Mouse (Mus musculus) CD4-positive helper T cell, adult 2 months (primary cell): ENCODE results near the gene Celf5.

ENCODE experiments used
- DNase-seq: peaks from one replicate; pipeline ENCODE4 v3.0.0-alpha.2; 2012; ENCODE audit warnings: low read depth, missing footprints, low spot score

The Celf5 gene

DNA sequence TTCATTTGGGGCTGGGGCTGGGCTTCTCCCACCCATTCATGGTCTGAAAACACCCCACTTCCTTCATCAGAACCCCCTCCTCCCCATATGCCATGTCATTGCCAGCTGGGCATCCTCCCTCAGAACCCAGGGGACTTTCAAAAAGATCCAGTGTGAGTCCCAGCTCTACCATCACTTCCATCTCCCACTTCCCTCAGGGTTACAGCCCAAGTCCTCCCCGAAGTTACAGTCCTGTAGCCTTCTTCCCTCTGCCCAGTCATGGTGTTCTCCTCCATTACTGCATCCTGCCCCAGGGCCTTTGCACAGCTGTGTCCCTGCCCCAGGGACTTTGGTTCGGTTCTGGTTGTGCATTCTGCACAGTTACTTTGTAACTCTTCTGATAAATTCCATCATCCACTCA, 28.4 kb downstream of the Celf5 start:
- DNase-seq: no peak

DNA sequence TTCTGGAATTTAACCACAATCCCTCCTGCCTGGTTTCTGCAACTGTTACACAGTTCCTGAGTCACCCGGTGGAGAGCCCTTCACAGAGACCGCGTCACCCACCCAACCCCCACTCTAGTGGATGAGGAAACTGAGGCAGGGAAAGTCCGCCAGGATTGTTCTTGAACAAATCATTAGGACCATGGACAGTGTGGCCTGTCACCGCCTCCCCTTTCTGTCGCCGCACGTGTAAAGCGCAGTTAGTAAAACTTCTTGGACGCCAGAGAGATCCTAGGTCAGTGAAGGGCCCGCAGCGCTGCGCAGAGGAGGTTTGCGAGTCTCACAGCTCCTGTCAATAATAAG, 29.6 kb downstream of the Celf5 start:
- DNase-seq: no peak

DNA sequence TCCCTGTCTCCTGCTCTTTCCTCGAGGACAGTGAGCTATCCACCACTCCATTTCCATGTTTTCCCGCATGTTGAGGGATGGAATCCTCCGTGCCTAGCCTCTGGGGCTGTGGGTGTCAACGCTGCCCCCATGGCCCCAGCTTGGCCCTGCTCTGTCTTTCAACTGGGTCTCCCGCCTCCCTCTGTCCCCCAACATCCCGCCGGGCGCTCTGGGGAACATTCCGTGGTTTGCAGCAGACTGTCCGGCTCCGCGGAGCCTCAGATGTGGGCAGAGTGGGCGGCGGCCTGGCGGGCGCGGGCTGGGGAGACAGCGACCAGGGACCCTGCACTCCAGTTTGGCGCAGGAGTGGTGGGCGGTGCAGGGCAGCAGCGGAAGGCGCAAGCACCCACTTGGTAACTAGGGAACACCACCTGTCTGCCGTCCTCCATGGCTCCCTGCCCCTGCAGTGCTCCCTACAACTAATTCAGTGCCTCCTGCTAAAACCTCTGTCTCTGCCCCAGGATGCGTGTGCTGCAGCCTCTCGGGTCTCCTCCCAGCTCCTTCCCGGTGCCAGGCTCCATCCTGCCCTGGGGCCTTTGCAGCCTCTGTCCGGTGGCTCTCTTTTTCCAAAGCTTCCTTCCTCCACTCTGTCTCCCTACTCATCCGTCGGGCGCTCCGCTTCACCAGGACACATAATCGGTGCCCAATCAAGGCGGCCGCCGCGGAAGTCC, 30.1 kb downstream of the Celf5 start:
- DNase-seq: no peak

DNA sequence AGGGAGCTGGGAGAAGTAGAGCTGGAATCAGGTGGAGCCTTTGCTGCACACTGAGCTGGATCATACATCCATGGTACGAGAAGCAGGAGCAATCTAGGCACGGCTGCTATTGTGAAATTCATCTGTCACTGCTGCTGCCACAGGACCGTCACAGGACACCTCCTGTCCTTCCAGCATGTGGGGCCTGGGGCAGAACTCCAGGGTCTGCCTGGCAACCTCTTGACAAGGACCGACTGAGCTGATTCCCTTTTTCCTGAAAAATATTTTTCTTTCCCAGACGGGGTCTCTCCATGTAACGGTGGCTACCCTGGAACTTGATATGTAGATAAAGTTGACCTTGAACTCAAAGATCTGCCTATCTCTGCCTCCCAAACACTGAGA, 31.2 kb downstream of the Celf5 start:
- DNase-seq: no peak

DNA sequence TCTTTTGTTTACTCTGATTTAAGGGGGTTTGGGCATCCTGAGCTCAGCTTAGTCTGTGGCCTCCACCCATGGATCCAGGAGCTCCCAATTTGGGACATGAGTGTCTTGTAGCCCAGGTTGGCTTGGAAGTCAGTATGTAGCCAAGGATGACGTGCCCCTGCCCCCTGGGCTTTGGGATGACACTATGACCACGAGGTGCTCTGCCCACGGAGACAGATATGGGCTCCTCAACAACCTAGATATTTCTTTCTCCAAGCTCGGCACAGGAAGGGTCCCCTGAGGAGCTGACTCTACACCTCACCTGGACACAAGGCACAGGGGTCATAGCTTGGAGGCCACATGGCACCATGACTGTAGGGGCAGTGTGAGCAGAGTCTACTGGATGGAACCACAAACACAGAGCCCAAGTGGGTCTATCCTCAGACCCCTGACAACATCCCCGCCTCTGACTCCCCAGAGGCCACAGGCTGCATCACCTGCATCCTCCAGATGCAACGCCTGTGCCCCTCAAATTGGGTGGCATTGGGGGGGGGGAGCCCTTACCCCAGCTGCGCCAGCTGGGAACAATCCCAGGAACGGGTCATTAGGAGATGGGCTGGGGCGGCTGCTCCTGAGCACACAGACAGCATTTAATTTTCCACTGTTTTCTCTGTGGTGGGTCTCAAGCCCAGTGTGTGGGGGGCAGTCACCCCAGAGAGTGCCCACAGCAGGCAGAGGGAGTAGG, 31.7 kb downstream of the Celf5 start:
- no peak for DNase-seq

DNA sequence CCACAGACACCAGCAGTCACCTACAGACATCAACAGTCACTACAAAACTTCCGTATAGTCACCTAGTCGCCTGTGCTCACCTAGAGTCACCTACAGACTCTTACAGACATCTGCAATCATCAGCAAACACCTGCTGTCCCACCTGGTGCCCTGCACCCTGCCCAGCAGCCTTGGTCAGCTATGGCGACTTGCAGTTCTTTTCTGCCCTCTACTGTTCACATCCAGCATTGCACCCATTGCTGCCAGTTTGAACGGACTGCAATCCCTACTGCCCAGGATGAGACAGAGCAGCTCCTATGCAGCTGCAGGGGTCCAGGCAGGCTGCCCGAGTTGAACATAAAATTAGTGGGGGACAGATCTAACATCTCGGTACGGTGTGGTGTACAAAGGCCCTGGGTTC, 32.4 kb downstream of the Celf5 start:
- DNase-seq: peak; percentile 82

DNA sequence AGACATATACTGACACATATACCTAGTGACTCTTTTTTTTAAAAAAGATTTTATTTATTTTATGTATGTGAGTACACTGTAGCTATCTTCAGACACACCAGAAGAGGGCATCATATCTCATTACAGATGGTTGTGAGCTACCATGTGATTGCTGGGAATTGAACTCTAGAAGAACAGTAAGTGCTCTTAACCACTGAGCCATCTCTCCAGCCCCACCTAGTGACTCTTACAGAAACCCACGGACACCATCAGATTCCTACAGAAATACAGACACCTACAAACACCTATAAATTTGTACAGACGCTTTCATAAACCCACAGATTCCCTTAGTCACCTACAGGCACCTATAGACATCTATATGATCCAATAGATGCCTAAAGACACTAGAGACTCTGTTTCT, 37.0 kb downstream of the Celf5 start:
- DNase-seq: peak; percentile 39

DNA sequence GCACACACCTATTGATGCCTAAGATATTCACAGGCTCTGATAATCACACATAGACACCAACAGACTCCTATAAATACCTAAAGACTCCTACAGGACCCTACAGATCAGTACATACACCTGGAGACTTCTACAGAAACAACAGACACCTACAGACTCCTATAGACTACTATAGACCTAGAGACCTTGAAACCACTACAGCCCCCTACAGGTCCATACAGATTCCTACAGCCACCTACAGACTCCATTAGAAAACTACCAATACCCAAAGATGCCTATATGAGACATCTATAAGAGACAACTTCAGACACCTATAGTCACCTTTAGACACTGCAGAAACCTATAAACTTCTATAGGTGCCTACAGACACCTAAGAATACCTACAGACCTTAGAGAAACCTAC, 41.5 kb downstream of the Celf5 start:
- DNase-seq: peak; percentile 50

DNA sequence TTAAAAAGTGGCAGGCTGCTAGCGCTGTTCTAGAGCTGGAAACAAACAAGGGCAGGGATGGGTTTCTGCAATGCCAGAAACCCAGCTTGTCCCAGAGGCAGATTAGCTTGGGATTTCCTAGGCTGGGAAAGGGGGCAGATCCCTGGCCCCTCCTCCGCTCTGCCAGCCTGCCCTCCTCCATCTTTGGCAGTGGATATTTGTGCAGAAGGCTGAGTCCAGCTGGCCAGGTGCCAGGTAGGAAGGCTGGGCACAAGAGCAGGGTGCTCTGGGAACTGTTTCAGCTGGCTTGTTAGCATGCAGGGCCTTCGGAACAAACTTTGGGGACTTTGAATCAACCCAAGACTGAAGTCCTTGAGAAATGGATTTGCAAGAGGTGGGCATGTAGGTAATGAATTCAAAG, 47.1 kb downstream of the Celf5 start:
- no peak for DNase-seq

DNA sequence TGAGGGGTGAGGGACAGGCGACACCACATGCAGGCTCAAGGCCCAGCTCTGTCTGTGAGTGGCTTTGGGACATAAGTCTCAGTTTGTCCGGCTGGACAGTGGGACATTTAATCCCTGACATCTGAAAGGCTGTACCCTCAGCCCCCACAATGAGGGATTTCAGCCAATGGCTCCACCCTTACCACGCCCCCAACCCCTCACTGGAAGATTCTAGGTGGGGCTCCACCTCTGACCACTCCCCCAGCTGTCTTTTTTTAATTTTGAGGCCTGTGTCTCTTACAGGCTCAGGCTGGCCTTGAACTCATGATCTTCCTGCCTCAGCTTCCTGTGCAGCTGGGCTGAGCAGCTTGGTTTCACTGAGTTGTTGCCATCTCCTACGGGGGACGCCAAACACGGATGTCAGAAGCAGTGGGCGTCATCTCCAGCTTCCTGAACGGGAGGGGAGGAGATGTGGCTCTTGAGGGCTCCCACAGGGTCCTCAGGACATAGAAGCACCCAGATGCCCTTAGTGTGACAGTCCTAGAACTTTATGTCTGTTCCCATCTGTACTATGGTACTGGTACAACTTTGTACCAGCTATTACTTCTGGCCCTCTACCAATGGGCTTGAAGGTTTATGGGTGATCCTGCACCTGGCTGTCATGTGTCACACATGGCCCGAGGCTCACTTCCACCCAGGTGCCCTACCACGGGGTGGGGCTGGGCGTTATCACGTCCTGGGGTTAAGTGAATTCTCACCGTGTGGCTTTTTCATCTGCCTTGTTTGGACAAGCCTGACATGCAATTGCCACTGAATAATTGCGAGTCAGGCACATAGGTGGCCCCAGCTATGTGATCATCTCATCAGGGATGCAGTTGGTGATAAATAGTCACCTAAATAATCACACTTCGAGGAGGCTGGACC, 47.9 kb downstream of the Celf5 start:
- DNase-seq: peak; percentile 62

DNA sequence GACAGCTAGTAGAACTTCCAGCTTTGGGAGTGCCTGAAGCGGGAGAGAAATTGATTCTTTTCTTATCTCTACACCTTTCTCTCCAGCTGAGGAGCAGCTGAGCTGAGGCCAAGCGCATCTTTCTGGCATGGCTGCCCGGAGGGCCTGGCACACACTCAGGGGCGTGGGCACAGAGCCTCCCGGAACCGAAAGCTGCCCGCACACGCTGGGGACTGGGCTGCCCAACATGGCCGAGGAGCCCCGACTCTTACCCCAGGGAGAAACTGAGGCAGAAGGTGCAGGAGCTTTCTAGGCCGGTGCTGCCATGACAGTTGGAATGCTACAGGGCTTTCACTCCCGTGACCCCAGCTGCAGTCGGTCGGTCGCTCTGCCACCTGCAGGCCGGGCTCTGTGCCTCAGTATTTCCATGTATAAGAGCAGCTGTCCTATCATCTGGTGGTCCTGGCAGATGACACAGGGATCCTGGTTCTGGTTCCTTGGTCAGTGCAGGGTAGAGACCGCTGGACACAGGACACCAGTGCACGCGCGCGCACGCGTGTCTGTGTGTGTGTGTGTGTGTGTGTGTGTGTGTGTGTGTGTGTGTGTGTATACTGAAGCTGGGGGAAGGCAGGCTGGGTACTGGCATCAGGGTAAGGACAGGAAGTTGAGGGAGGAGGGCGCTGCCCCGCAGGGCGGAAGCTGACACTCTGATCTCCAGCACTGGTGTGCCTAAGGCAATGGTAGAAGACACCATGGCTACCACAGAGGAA, 48.8 kb downstream of the Celf5 start:
- DNase-seq: peak; percentile 85

DNA sequence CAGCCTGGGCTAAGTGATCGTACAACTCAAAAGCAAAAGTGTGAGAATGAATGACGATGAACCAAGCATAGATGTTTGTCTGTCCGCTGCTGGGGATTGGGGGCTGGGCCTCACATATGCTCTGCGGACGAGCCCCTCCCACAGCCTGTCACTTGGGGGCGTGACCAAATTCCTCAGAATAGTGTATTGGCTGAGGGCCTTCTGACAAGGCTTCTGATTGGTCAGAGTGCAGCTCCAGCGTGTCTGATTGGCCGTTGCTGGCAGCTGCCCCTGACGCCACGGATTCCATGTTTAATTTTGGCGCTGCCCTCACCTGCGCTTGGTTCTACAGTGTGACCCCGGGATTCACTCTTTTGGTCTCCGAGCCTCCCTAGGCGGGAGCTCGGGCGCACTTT, 49.6 kb downstream of the Celf5 start:
- peak; percentile 97 for DNase-seq

DNA sequence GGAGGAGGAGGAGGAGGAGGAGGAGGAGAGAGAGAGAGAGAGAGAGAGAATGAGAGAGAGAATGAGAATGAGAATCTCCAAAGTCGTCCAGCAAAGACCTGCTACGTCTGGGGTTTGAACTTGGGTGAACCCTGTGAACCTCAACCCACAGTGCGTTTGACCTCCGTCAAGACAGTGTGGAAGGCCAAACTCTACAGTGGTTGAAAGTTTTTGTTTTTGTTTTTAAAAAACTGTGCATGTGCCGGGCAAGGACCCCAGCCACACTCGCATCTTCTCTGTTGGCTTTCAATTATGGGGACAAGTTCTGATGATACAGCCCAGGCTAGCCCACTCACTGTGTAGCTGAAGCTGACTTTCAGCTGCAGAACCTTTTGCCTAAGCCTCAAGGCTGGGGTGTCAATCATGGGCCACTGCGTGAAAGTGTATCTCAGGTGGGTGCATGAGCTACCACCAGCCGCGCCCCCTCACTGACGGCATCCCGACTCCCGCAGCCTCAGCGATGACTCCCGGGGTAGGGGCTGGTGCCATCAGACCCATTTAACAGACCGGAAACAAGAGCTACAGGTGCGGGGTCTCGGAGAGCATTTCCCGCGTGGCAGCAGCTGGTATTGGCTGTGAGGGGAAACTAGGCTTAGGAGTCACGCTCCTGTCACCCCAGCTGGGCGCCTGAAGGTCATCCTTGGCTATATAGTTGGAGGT, 50.2 kb downstream of the Celf5 start:
- no peak for DNase-seq

DNA sequence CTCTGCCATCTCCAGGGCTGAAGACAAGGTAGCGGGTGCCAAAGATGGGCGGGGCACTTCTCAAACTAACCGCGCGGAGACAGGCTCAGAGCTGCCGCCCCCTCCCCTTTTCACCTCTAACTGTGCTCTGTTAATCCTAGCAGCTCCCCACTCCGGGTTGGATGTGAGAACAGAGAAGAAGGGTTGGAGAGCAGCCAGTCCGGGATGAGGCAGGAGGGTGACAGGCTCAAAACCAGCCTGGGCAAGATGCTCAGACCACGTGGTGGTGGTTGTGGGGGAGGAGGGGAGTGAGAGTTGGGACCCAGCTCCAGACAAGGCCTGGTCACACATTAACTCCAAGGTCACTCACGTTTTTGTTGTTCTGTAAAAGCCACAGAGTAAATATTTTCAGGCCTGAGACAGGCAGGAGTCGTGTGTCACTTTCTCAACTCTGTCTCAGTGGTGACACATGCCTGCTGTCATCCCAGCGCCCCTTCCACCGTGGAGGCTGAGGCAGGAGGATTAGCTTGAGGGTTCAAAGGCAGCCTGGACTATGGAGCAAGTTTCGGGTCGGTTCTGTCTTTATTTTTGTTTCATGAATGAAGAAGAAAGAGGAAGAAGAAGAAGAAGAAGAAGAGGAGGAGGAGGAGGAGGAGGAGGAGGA, 50.9 kb downstream of the Celf5 start:
- DNase-seq: peak; percentile 60

DNA sequence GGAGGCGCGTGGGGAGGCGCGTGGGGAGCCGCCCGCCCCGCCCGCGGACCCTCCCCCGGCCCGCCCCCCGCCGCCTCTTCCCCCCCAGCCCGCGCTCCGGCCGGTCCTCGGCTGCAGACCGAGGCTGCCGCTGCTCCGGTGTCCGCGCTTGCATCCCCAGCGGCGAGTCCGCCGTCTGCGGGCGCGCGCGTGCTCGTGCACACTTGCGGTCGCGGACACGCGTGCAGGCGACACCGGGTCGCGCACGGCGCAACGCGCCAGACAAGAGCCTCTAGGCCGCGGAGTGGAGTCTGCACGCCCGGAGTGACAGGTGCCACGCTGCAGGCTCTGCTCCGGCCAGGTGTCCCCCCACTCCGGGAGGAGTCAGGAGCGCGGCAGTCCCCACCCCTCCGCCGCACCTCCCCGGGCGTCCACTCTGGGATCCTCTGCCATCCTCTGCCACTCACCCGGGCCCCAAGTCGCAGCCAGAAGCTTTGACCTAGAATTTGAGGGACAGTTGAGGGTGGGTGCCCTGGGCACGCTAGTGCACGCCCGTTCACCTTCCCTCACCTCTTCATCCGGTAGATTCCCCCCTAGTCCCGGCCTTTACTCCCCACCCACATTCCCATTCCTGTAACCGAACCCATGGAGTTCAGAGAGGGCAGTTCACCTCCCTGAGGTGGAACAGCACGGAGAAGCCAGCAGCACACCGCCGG, 51.5 kb downstream of the Celf5 start:
- peak; percentile 79 for DNase-seq

DNA sequence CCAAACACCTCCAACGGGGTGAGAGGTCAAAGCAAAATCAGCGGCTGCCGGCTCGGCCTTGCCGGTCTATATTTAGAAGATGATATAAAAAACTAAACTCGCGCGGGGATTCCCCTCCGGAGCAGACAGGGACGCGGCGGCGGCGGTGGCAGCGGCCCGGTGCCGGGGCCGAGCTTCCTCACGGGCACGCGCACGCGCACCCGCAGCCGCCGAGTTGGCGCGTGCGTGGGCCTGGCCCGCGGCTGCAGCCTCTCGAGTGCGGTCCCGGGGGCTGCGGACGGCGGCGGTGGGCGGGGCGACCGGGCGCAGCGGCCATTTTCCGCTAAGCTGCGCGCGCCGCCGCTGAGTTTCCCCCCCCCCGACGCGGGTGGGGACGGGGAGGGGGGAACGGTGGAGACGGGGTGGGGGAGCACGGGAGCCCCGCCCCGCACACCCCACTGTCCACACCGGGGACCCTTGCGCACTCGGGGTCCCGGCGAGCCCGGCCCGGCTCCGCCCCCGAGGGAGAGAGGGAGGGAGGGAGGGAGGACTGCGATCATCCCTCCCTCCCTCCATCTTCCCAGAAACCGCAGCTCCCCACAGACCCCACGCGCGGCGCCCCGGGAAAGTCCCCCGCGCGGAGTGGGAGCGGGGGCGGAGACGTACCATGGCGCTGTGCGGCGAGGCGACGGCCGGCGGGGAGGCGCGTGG, 52.2 kb downstream of the Celf5 start:
- DNase-seq: peak; percentile 88

DNA sequence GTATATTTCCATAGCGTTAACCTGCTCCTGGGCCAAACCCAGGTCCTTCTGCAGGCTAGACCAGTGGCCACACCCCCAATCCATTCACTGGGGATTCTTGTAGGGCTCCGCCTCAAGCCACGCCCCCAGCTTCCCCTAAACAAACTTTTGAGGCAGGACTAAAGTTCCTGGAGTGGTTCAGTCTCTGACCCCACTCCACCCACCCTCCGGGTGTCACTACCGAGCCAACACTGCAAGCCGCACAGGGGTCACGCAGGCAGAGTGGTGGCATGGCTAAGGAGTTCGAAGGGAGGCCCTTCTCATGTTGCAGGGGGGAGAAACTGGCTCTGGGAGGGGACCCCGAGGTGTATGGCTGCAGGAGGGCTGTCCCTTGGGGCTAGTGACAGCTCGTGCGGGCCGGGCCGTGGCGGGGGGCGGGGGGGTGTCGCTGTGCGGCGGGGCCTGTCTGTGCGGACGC, 52.9 kb downstream of the Celf5 start:
- peak; percentile 85 for DNase-seq

DNA sequence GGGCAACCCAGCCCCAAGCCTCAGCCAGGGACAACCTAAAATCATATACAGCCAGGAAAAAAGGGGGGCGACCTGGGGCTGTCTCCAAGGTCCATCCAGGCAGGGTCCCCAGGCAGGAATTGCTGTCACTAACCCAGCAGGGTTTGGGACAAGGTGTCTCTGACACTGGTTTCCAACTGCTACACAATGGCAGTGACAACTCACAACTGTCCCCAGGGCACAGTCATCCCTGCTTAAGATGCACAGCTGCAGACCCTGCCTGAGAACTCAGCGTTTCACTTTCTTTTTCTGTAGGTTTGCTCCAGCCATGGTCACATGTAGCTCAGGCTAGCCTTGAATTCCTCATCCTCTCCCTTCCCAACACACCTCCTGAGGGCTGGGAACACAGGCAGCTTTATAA, 53.4 kb downstream of the Celf5 start:
- DNase-seq: no peak

DNA sequence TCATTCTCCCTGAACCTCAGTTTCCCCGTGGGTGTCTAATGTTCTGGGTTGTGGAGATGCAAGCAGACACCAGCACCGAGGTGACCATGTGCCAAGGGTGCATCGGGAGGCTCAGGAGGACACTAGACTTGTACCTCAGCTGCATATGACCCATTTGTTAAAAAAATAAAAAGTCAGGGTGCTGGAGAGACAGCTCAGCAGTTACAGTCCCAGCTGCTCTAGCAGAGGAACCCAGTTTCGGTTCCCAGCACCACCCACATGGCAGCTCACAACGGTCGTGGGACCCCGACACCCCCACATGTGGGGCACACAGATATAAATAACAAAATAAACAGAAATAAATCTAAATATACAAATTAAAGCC, 54.0 kb downstream of the Celf5 start:
- DNase-seq: no peak
